Mouse (Mus musculus) skeletal muscle tissue, postnatal 0 days (tissue): ENCODE data around the gene Gm11096. TPM values are rescaled to one million over a fixed set of nuclear protein-coding genes. Genes with fewer than 3 reads are reported as not detected.

ENCODE experiments used
- polyA plus RNA-seq: library from polyadenylated mRNA; unstranded; fragments of >200 nt; fragmentation: Nextera tagmentation; extraction: Ambion mirVana; gene quantifications from 2 replicates; pipeline ENCODE4 v1.2.1, GENCODE M21; 2015

Gm11096 gene
- polyA plus RNA-seq, result not detected in 2 replicates

DNA sequence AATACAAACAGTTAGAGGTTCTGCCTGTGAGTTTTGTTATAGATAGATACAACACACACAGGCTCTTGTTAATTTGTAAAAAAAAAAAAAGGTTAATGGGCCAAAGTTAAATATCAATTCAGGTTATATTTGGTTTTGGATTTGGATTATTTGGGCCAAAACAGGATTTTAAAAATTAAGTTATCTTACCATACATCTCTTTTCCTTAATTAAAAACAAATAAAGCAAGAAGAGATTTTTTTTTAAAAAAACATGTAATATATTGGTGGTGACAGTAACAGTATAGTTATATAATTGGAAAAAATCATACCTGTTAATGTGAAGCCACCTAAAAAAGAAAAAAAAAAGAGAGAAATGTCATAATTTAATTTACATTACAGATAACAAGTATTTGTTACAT lies at the start of gene Gm11096:
TSS of gene Gm11096 (plus strand) at position 301 of the 400 bp plus-strand sequence.

